29 mouse cellular contexts compared by ENCODE assay signal in the genomic region with DNA sequence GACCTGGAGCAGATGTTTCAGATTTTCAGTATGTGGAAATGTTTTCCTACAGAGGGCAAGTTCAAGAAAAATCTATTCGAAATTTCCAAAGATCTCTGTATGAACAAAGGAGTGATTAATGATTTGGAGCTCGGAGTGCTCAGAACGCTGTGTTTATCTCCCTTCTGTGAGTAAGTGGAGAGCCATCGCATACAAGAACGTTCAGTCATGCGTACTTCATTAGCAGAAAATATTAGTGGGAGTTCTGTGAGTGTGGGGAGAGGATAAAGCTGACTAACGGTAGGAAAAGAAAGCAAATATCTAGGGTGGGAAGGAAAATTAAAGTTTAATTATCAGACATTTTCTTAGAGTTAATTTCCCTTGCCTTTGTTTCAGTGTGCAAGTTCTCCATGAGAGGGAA.
DNase-seq lines count a peak whose midpoint lies in the region; ATAC-seq and TF ChIP-seq lines count a peak whose summit lies in the region.
"Had no signal": no experiment of that assay in that cellular context is flagged by ENCODE, and none has a peak within 500 bp of the region (broad histone marks: within the 10 kb centered on the region; RNA-seq: fewer than 3 reads in every experiment).

No protein-coding gene starts in this region.

- no peaks in the 10 kb centered on the region for H3K27me3 ChIP-seq in hindbrain, embryonic 11.5 days (ENCODE audit: control insufficient read depth, insufficient read depth, low read length)
- H3K27me3 ChIP-seq in hindbrain, embryonic 10.5 days (ENCODE audit: insufficient read depth, poor library complexity, severe bottlenecking) = no peaks in the 10 kb centered on the region
- H3K27me3 ChIP-seq in stomach, embryonic 14.5 days (ENCODE audit: control insufficient read depth, insufficient read depth, low read length) = no peaks in the 10 kb centered on the region
- H3K27me3 ChIP-seq in stomach, postnatal 0 days (ENCODE audit: control insufficient read depth, insufficient read depth, low read length) = no peaks in the 10 kb centered on the region
- H3K27me3 ChIP-seq in hindbrain, embryonic 16.5 days (replicated peaks; ENCODE audit: control insufficient read depth, insufficient read depth, low read length) = no peaks in the 10 kb centered on the region
- no peaks in the 10 kb centered on the region for H3K27me3 ChIP-seq in heart, adult 2 months (ENCODE audit: control insufficient read depth, insufficient read depth, low read length)
- H3K27me3 ChIP-seq: CH12.LX; embryonic facial prominence, embryonic 13.5 days; forebrain, embryonic 13.5 days; intestine, embryonic 15.5 days; kidney, embryonic 15.5 days; limb, embryonic 15.5 days; liver, embryonic 15.5 days; midbrain, embryonic 12.5 days; neural tube, embryonic 13.5 days had no signal

- no peak overlapping the region for H3K4me3 ChIP-seq in hindbrain, embryonic 11.5 days (ENCODE audit: low read depth, low read length)
- no peak overlapping the region for H3K4me3 ChIP-seq in hindbrain, embryonic 10.5 days
- H3K4me3 ChIP-seq in stomach, embryonic 14.5 days (ENCODE audit: low read depth, low read length) = no peak overlapping the region
- H3K4me3 ChIP-seq in stomach, postnatal 0 days (ENCODE audit: low read depth, low read length) = no peak overlapping the region
- no peak overlapping the region; the same call in 1 of the 2 replicates for H3K4me3 ChIP-seq in hindbrain, embryonic 16.5 days (ENCODE audit: low read length)
- no peak overlapping the region for H3K4me3 ChIP-seq in heart, adult 2 months
- H3K4me3 ChIP-seq: embryonic facial prominence, embryonic 13.5 days; erythroblast, embryonic 14.5 days; forebrain, embryonic 13.5 days; gastrocnemius, adult 2 months; heart, embryonic 10.5 days; intestine, embryonic 15.5 days; kidney, embryonic 15.5 days; limb, embryonic 15.5 days; liver, embryonic 15.5 days; midbrain, embryonic 12.5 days; neural tube, embryonic 13.5 days had no signal

- no peaks in the 10 kb centered on the region for H3K9me3 ChIP-seq in hindbrain, embryonic 11.5 days (ENCODE audit: control insufficient read depth, low read length)
- H3K9me3 ChIP-seq in hindbrain, embryonic 10.5 days = no peaks in the 10 kb centered on the region
- H3K9me3 ChIP-seq in stomach, embryonic 14.5 days (ENCODE audit: control insufficient read depth, low read depth, low read length) = no peaks in the 10 kb centered on the region
- H3K9me3 ChIP-seq in stomach, postnatal 0 days (ENCODE audit: control insufficient read depth, low read length) = no peaks in the 10 kb centered on the region
- no peaks in the 10 kb centered on the region for H3K9me3 ChIP-seq in hindbrain, embryonic 16.5 days (ENCODE audit: control insufficient read depth, low read length)
- H3K9me3 ChIP-seq: embryonic facial prominence, embryonic 13.5 days; forebrain, embryonic 13.5 days; heart, embryonic 10.5 days; intestine, embryonic 15.5 days; kidney, embryonic 15.5 days; limb, embryonic 15.5 days; liver, embryonic 15.5 days; midbrain, embryonic 12.5 days; neural tube, embryonic 13.5 days had no signal

- H3K79me2 ChIP-seq in heart, adult 2 months (replicated peaks; ENCODE audit: control insufficient read depth, insufficient read depth, low read length) = no peaks in the 10 kb centered on the region

- TF ChIP-seq CTCF in stomach, postnatal 0 days (IDR thresholded peaks at IDR 0.05; ENCODE audit: low read depth) = no peak
- no peak for TF ChIP-seq CTCF in heart, adult 2 months (IDR thresholded peaks at IDR 0.05)

- H3K4me2 ChIP-seq in hindbrain, embryonic 11.5 days (replicated peaks; ENCODE audit: low read depth, low read length) = no peak overlapping the region
- 0 out of 2 replicates have a peak overlapping the region, but pooled peaks have one; percentile 3 for H3K4me2 ChIP-seq in stomach, embryonic 14.5 days (replicated peaks; ENCODE audit: low read depth, low read length)
- no peak overlapping the region for H3K4me2 ChIP-seq in stomach, postnatal 0 days (replicated peaks; ENCODE audit: low read depth)
- H3K4me2 ChIP-seq in hindbrain, embryonic 16.5 days (ENCODE audit: low read length) = peak overlapping the region; percentile 14
- H3K4me2 ChIP-seq: embryonic facial prominence, embryonic 13.5 days; forebrain, embryonic 13.5 days; intestine, embryonic 15.5 days; kidney, embryonic 15.5 days; limb, embryonic 15.5 days; liver, embryonic 15.5 days; midbrain, embryonic 12.5 days; neural tube, embryonic 13.5 days had no signal

- no peak overlapping the region for H3K9ac ChIP-seq in hindbrain, embryonic 11.5 days (ENCODE audit: low read depth, low read length)
- no peak overlapping the region for H3K9ac ChIP-seq in stomach, embryonic 14.5 days (replicated peaks; ENCODE audit: low read depth, low read length)
- H3K9ac ChIP-seq in stomach, postnatal 0 days (ENCODE audit: low read length) = no peak overlapping the region
- no peak overlapping the region for H3K9ac ChIP-seq in hindbrain, embryonic 16.5 days (ENCODE audit: low read depth, low read length)
- no peak overlapping the region for H3K9ac ChIP-seq in heart, adult 2 months (ENCODE audit: low read depth, low read length)
- H3K9ac ChIP-seq: embryonic facial prominence, embryonic 13.5 days; forebrain, embryonic 13.5 days; intestine, embryonic 15.5 days; kidney, embryonic 15.5 days; limb, embryonic 15.5 days; liver, embryonic 15.5 days; midbrain, embryonic 12.5 days; neural tube, embryonic 13.5 days had no signal

- 48% methylated on average over 7 of the region's 7 CpGs for WGBS in hindbrain, embryonic 11.5 days
- WGBS in hindbrain, embryonic 10.5 days = 68% methylated on average over 7 of the region's 7 CpGs
- 15% methylated on average over 7 of the region's 7 CpGs for WGBS in stomach, embryonic 14.5 days
- WGBS in stomach, postnatal 0 days = 22% methylated on average over 7 of the region's 7 CpGs
- WGBS in hindbrain, embryonic 16.5 days = 33% methylated on average over 7 of the region's 7 CpGs
- WGBS in heart, adult 2 months = 61% methylated on average over 7 of the region's 7 CpGs

- DNase-seq in hindbrain, embryonic 11.5 days (ENCODE audit: low spot score) = peak; percentile 9
- no peak for DNase-seq in hindbrain, embryonic 10.5 days (ENCODE audit: low spot score)
- no peak for DNase-seq in stomach, postnatal 0 days (ENCODE audit: low spot score)
- no peak for DNase-seq in c-Kit-positive CD71-positive TER-119-positive erythroid progenitor cells, embryonic 14.5 days (ENCODE audit: low spot score)
- no peak for DNase-seq in cerebellum, postnatal 36 days
- no peak for DNase-seq in heart, adult 2 months
- DNase-seq: adrenal gland, adult 2 months; cerebellum, adult 9-10 months; gastrocnemius, adult 2 months; heart, postnatal 4 days; kidney, postnatal 4 days; left cerebral cortex, postnatal 4 days; lung, postnatal 14 days; thymus, adult 2 months; thymus, postnatal 4 days had no signal

- no peak for TF ChIP-seq POLR2A in heart, adult 2 months (IDR thresholded peaks at IDR 0.05; ENCODE audit: insufficient read depth, low read depth, low read length)

- no peaks in the 10 kb centered on the region for H3K4me1 ChIP-seq in hindbrain, embryonic 11.5 days (replicated peaks; ENCODE audit: control insufficient read depth, insufficient read depth, low read length)
- no peaks in the 10 kb centered on the region for H3K4me1 ChIP-seq in hindbrain, embryonic 10.5 days (replicated peaks)
- no peaks in the 10 kb centered on the region for H3K4me1 ChIP-seq in stomach, embryonic 14.5 days (ENCODE audit: control insufficient read depth, insufficient read depth, low read length)
- no peaks in the 10 kb centered on the region for H3K4me1 ChIP-seq in stomach, postnatal 0 days (replicated peaks; ENCODE audit: control insufficient read depth, insufficient read depth)
- no peaks in the 10 kb centered on the region for H3K4me1 ChIP-seq in hindbrain, embryonic 16.5 days (ENCODE audit: control insufficient read depth, insufficient read depth, low read depth, low read length)
- H3K4me1 ChIP-seq in heart, adult 2 months (ENCODE audit: control insufficient read depth, insufficient read depth, low read length) = no peaks in the 10 kb centered on the region
- H3K4me1 ChIP-seq: forebrain, embryonic 13.5 days; heart, embryonic 10.5 days; intestine, embryonic 15.5 days; kidney, embryonic 15.5 days; limb, embryonic 15.5 days; liver, embryonic 15.5 days; midbrain, embryonic 12.5 days had no signal

- TF ChIP-seq EP300 in stomach, postnatal 0 days (optimal IDR thresholded peaks at IDR 0.05) = no peak
- no peak for TF ChIP-seq EP300 in heart, adult 2 months (IDR thresholded peaks at IDR 0.05; ENCODE audit: insufficient read depth, low read depth, low read length)

- H3K36me3 ChIP-seq in hindbrain, embryonic 11.5 days (ENCODE audit: control insufficient read depth, insufficient read depth, low read length) = no peaks in the 10 kb centered on the region
- no peaks in the 10 kb centered on the region for H3K36me3 ChIP-seq in hindbrain, embryonic 10.5 days
- H3K36me3 ChIP-seq in stomach, embryonic 14.5 days (ENCODE audit: control insufficient read depth, insufficient read depth, low read length) = no peaks in the 10 kb centered on the region
- H3K36me3 ChIP-seq in stomach, postnatal 0 days (ENCODE audit: control insufficient read depth, insufficient read depth, low read length) = no peaks in the 10 kb centered on the region
- no peaks in the 10 kb centered on the region for H3K36me3 ChIP-seq in hindbrain, embryonic 16.5 days (ENCODE audit: control insufficient read depth, insufficient read depth, low read length)
- H3K36me3 ChIP-seq in heart, adult 2 months (ENCODE audit: control insufficient read depth, insufficient read depth, low read length) = no peaks in the 10 kb centered on the region
- H3K36me3 ChIP-seq: embryonic facial prominence, embryonic 13.5 days; G1E; heart, embryonic 10.5 days; intestine, embryonic 15.5 days; kidney, embryonic 15.5 days; limb, embryonic 15.5 days; liver, embryonic 15.5 days; midbrain, embryonic 12.5 days; neural tube, embryonic 13.5 days had no signal

- H3K27ac ChIP-seq in hindbrain, embryonic 11.5 days (ENCODE audit: low read depth, low read length) = no peak overlapping the region
- H3K27ac ChIP-seq in hindbrain, embryonic 10.5 days = no peak overlapping the region
- no peak overlapping the region for H3K27ac ChIP-seq in stomach, embryonic 14.5 days (ENCODE audit: low read length)
- no peak overlapping the region for H3K27ac ChIP-seq in stomach, postnatal 0 days (replicated peaks)
- H3K27ac ChIP-seq in hindbrain, embryonic 16.5 days (ENCODE audit: low read depth, low read length) = no peak overlapping the region
- H3K27ac ChIP-seq in heart, adult 2 months = no peak overlapping the region
- H3K27ac ChIP-seq: embryonic facial prominence, embryonic 13.5 days; forebrain, embryonic 13.5 days; gastrocnemius, adult 2 months; heart, embryonic 10.5 days; intestine, embryonic 15.5 days; kidney, embryonic 15.5 days; limb, embryonic 15.5 days; liver, embryonic 15.5 days; midbrain, embryonic 12.5 days; neural tube, embryonic 13.5 days had no signal

- intact Hi-C loops in heart, adult 2 months (cut with DNase I) = no loop called here

- ATAC-seq in hindbrain, embryonic 11.5 days (ENCODE audit: low FRiP score) = no peak
- ATAC-seq in stomach, embryonic 14.5 days (ENCODE audit: insufficient number of reproducible peaks, insufficient read depth, low FRiP score, low read depth) = no peak
- no peak for ATAC-seq in stomach, postnatal 0 days (ENCODE audit: low FRiP score, low TSS enrichment)
- no peak for ATAC-seq in hindbrain, embryonic 16.5 days
- ATAC-seq: forebrain, embryonic 13.5 days; intestine, embryonic 15.5 days had no signal

Comparison
In these comparisons a context has a peak if more than half of its experiments do, and no peak if none do; other contexts are left out.
1. H3K4me2 ChIP-seq: peak in stomach, embryonic 14.5 days (single experiment) and hindbrain, embryonic 16.5 days (single experiment); none in hindbrain, embryonic 11.5 days (single experiment) and stomach, postnatal 0 days (single experiment).